Mouse (Mus musculus): ENCODE measurements around the gene Gjb6. TPM values are rescaled to one million over a fixed set of nuclear protein-coding genes. Genes with fewer than 3 reads are reported as not detected.
A peak's percentile ranks its signal among the peaks of the same experiment; 100 is the strongest.

The Gjb6 gene
- polyA plus RNA-seq, 1 experiment from 2014 or later, result 12.7 TPM

GRCm38 (mm10) chr14:57115823-57116544 lies 17.4 kb downstream of the Gjb6 start, which contains the start of gene Gm4491:
Gene Gm4491, minus strand, starts transcription at chr14:57115883.
- no peak within 1 kb of the TSS for H3K27ac ChIP-seq (ENCODE audit: low read length)
- H3K4me2 ChIP-seq (ENCODE audit: low read depth, low read length), result no peak within 1 kb of the TSS
- no peaks in the 10 kb centered on the region for H3K36me3 ChIP-seq (ENCODE audit: control insufficient read depth, insufficient read depth, low read length)
- H3K4me1 ChIP-seq (ENCODE audit: control insufficient read depth, insufficient read depth, low read length), result no peaks in the 10 kb centered on the region
- H3K4me3 ChIP-seq (replicated peaks; ENCODE audit: low read length), result no peak within 1 kb of the TSS
- no peak within 1 kb of the TSS for H3K9ac ChIP-seq (ENCODE audit: low read length)
- no peak for ATAC-seq (ENCODE audit: insufficient read depth, low FRiP score)
- no peaks in the 10 kb centered on the region for H3K27me3 ChIP-seq (ENCODE audit: control insufficient read depth, insufficient read depth, low read length)
- H3K9me3 ChIP-seq (replicated peaks; ENCODE audit: control insufficient read depth, low read length), result no peaks in the 10 kb centered on the region
- WGBS, result 31% methylated on average over 13 of the region's 13 CpGs

- 9% methylated on average over 4 of the region's 4 CpGs for WGBS
- no peak for ATAC-seq (ENCODE audit: insufficient read depth, low FRiP score)
Observed at GRCm38 (mm10) chr14:57109194-57109593, 24.2 kb downstream of the Gjb6 start.

GRCm38 (mm10) chr14:57107916-57108315 lies 25.5 kb downstream of the Gjb6 start:
- Histone ChIP-seq H3K4me2 (ENCODE audit: low read depth, low read length) (no peak overlapping the region), H3K36me3 (ENCODE audit: control insufficient read depth, insufficient read depth, low read length) (no peaks in the 10 kb centered on the region), H3K27me3 (ENCODE audit: control insufficient read depth, insufficient read depth, low read length) (peaks cover 38% of the 10 kb centered on the region), H3K9ac (ENCODE audit: low read length) (no peak overlapping the region), H3K9me3 (replicated peaks; ENCODE audit: control insufficient read depth, low read length) (no peaks in the 10 kb centered on the region), H3K4me1 (ENCODE audit: control insufficient read depth, insufficient read depth, low read length) (peaks cover 6% of the 10 kb centered on the region; the same call in 1 of the 2 replicates), H3K4me3 (replicated peaks; ENCODE audit: low read length) (no peak overlapping the region), H3K27ac (ENCODE audit: low read length) (no peak overlapping the region)
- 58% methylated on average over 5 of the region's 5 CpGs for WGBS
- no peak for ATAC-seq (ENCODE audit: insufficient read depth, low FRiP score)

More at GRCm38 (mm10) chr14:57109194-57109593, 24.2 kb downstream of the Gjb6 start:
- H3K9me3 ChIP-seq (replicated peaks; ENCODE audit: control insufficient read depth, low read length), result no peaks in the 10 kb centered on the region
- no peak overlapping the region for H3K4me3 ChIP-seq (replicated peaks; ENCODE audit: low read length)
- no peak overlapping the region for H3K9ac ChIP-seq (ENCODE audit: low read length)
- H3K27me3 ChIP-seq (ENCODE audit: control insufficient read depth, insufficient read depth, low read length), result peaks cover 28% of the 10 kb centered on the region
- H3K4me1 ChIP-seq (ENCODE audit: control insufficient read depth, insufficient read depth, low read length), result peaks cover 2% of the 10 kb centered on the region; the same call in 1 of the 2 replicates
- H3K4me2 ChIP-seq (ENCODE audit: low read depth, low read length), result no peak overlapping the region
- H3K27ac ChIP-seq (ENCODE audit: low read length), result no peak overlapping the region
- no peaks in the 10 kb centered on the region for H3K36me3 ChIP-seq (ENCODE audit: control insufficient read depth, insufficient read depth, low read length)

GRCm38 (mm10) chr14:57107091-57107490 lies 26.3 kb downstream of the Gjb6 start:
- no peak overlapping the region for H3K27ac ChIP-seq (ENCODE audit: low read length)
- no peak overlapping the region for H3K9ac ChIP-seq (ENCODE audit: low read length)
- no peak overlapping the region for H3K4me3 ChIP-seq (replicated peaks; ENCODE audit: low read length)
- peaks cover 6% of the 10 kb centered on the region; the same call in 1 of the 2 replicates for H3K4me1 ChIP-seq (ENCODE audit: control insufficient read depth, insufficient read depth, low read length)
- peaks cover 38% of the 10 kb centered on the region for H3K27me3 ChIP-seq (ENCODE audit: control insufficient read depth, insufficient read depth, low read length)
- no peak overlapping the region for H3K4me2 ChIP-seq (ENCODE audit: low read depth, low read length)
- 52% methylated on average over 8 of the region's 8 CpGs for WGBS
- no peaks in the 10 kb centered on the region for H3K9me3 ChIP-seq (replicated peaks; ENCODE audit: control insufficient read depth, low read length)
- H3K36me3 ChIP-seq (ENCODE audit: control insufficient read depth, insufficient read depth, low read length), result no peaks in the 10 kb centered on the region
- ATAC-seq (ENCODE audit: insufficient read depth, low FRiP score), result no peak

- WGBS, result 50% methylated on average over 11 of the region's 11 CpGs
- H3K4me2 ChIP-seq (ENCODE audit: low read depth, low read length), result no peak overlapping the region
- H3K36me3 ChIP-seq (ENCODE audit: control insufficient read depth, insufficient read depth, low read length), result no peaks in the 10 kb centered on the region
- no peak overlapping the region for H3K9ac ChIP-seq (ENCODE audit: low read length)
- no peak for ATAC-seq (ENCODE audit: insufficient read depth, low FRiP score)
- no peak overlapping the region for H3K4me3 ChIP-seq (replicated peaks; ENCODE audit: low read length)
- no peaks in the 10 kb centered on the region for H3K9me3 ChIP-seq (replicated peaks; ENCODE audit: control insufficient read depth, low read length)
- peaks cover 38% of the 10 kb centered on the region for H3K27me3 ChIP-seq (ENCODE audit: control insufficient read depth, insufficient read depth, low read length)
- H3K27ac ChIP-seq (ENCODE audit: low read length), result no peak overlapping the region
- peaks cover 6% of the 10 kb centered on the region; the same call in 1 of the 2 replicates for H3K4me1 ChIP-seq (ENCODE audit: control insufficient read depth, insufficient read depth, low read length)
Observed at GRCm38 (mm10) chr14:57105721-57106120, 27.7 kb downstream of the Gjb6 start.

- Histone ChIP-seq H3K9ac (ENCODE audit: low read length) (no peak overlapping the region), H3K27ac (ENCODE audit: low read length) (no peak overlapping the region; the same call in 1 of the 2 replicates), H3K9me3 (replicated peaks; ENCODE audit: control insufficient read depth, low read length) (no peaks in the 10 kb centered on the region), H3K36me3 (ENCODE audit: control insufficient read depth, insufficient read depth, low read length) (no peaks in the 10 kb centered on the region), H3K4me2 (ENCODE audit: low read depth, low read length) (peak overlapping the region; percentile 100), H3K4me1 (ENCODE audit: control insufficient read depth, insufficient read depth, low read length) (peaks cover 6% of the 10 kb centered on the region; the same call in 1 of the 2 replicates), H3K4me3 (replicated peaks; ENCODE audit: low read length) (peak overlapping the region; percentile 64), H3K27me3 (ENCODE audit: control insufficient read depth, insufficient read depth, low read length) (peaks cover 38% of the 10 kb centered on the region)
- WGBS, result 15% methylated on average over 14 of the region's 14 CpGs
- ATAC-seq (ENCODE audit: insufficient read depth, low FRiP score), result no peak
Observed at GRCm38 (mm10) chr14:57105111-57105510, 28.3 kb downstream of the Gjb6 start.

- no peak within 1 kb of the TSS; the same call in 1 of the 2 replicates for H3K27ac ChIP-seq (ENCODE audit: low read length)
- peak within 1 kb of the TSS; percentile 64 for H3K4me3 ChIP-seq (replicated peaks; ENCODE audit: low read length)
- peaks cover 6% of the 10 kb centered on the region; the same call in 1 of the 2 replicates for H3K4me1 ChIP-seq (ENCODE audit: control insufficient read depth, insufficient read depth, low read length)
- H3K9ac ChIP-seq (ENCODE audit: low read length), result peak within 1 kb of the TSS; percentile 74
- under 1% methylated on average over 92 of the region's 101 CpGs for WGBS
- no peaks in the 10 kb centered on the region for H3K36me3 ChIP-seq (ENCODE audit: control insufficient read depth, insufficient read depth, low read length)
- no peaks in the 10 kb centered on the region for H3K9me3 ChIP-seq (replicated peaks; ENCODE audit: control insufficient read depth, low read length)
- peak; percentile 72 for ATAC-seq (ENCODE audit: insufficient read depth, low FRiP score)
- H3K27me3 ChIP-seq (ENCODE audit: control insufficient read depth, insufficient read depth, low read length), result peaks cover 38% of the 10 kb centered on the region
- peak within 1 kb of the TSS; percentile 100 for H3K4me2 ChIP-seq (ENCODE audit: low read depth, low read length)
Observed at GRCm38 (mm10) chr14:57104106-57105023, 29.0 kb downstream of the Gjb6 start, which contains the start of gene Gjb2. Gene Gjb2, minus strand, starts transcription at chr14:57104702.

GRCm38 (mm10) chr14:57103711-57104105 lies 29.7 kb downstream of the Gjb6 start:
- H3K9ac ChIP-seq (ENCODE audit: low read length), result peak overlapping the region; percentile 74
- WGBS, result 6% methylated on average over 22 of the region's 22 CpGs
- peak overlapping the region; percentile 100 for H3K4me2 ChIP-seq (ENCODE audit: low read depth, low read length)
- peaks cover 6% of the 10 kb centered on the region; the same call in 1 of the 2 replicates for H3K4me1 ChIP-seq (ENCODE audit: control insufficient read depth, insufficient read depth, low read length)
- H3K27me3 ChIP-seq (ENCODE audit: control insufficient read depth, insufficient read depth, low read length), result peaks cover 38% of the 10 kb centered on the region
- H3K36me3 ChIP-seq (ENCODE audit: control insufficient read depth, insufficient read depth, low read length), result no peaks in the 10 kb centered on the region
- no peak overlapping the region for H3K27ac ChIP-seq (ENCODE audit: low read length)
- no peak for ATAC-seq (ENCODE audit: insufficient read depth, low FRiP score)
- H3K9me3 ChIP-seq (replicated peaks; ENCODE audit: control insufficient read depth, low read length), result no peaks in the 10 kb centered on the region
- peak overlapping the region; percentile 64 for H3K4me3 ChIP-seq (replicated peaks; ENCODE audit: low read length)
